Mouse (Mus musculus) liver, adult 2 months (tissue): Measurements from ENCODE around the gene Fhit.

Experiments
- CTCF ChIP-seq: fragments of 200-500 bp; IDR thresholded peaks from 2 replicates; pipeline ENCODE4 v1.5.1; 2011; ENCODE audit warnings: low read depth, low read length, control low read depth
- POLR2A ChIP-seq: fragments of 200-500 bp; IDR thresholded peaks from 2 replicates; pipeline ENCODE4 v1.6.1; 2011; ENCODE audit warnings: low read length, control low read depth; ENCODE audit not compliant: insufficient read depth; ENCODE audit errors: extremely low read depth

DNA sequence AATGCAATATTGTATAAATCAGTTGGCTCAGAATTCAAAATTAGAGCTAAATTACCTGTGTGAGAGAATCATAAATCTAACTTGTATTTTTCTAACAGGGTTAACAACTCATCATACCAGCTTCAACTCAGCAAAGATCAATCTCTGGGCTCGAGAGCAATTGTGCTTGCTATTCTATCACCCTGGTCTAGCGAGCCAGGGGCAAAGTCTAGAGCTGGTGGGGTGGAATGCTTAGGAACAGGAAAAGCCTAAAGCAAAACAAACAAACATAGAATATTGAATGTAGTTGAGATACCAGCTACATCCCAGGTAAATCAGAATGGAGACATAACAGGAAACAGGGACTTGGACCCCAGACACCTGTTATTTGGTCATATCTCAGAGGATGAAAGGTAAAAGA, 594.1 kb downstream of the Fhit start:
- TF ChIP-seq CTCF (no peak), POLR2A (no peak)
